Mouse (Mus musculus): ENCODE data around the gene Vmn2r-ps159. TPM values are rescaled to one million over a fixed set of nuclear protein-coding genes. Genes with fewer than 3 reads are reported as not detected.
"Not testable (repeated sequence)": the region's sequence is repeated elsewhere in the genome, so short reads cannot be mapped to it uniquely, and the experiment has no call there.

Vmn2r-ps159 gene
- polyA plus RNA-seq (2015; fragmentation: Nextera tagmentation; extraction: Ambion mirVana): not detected in 2 replicates

- not testable (repeated sequence) for H3K4me1 ChIP-seq; ATAC-seq; H3K9me3 ChIP-seq (replicated peaks); H3K27ac ChIP-seq; H3K4me2 ChIP-seq; H3K36me3 ChIP-seq (ENCODE audit: poor library complexity, severe bottlenecking); H3K9ac ChIP-seq; H3K4me3 ChIP-seq; H3K27me3 ChIP-seq
- WGBS: 72% methylated on average over 3 of the region's 3 CpGs
Observed at GRCm38 (mm10) chr4:156330803-156331202, at the start of gene Vmn2r-ps159. Gene Vmn2r-ps159, plus strand, starts transcription at chr4:156331103.

GRCm38 (mm10) chr4:156341601-156342504 is 10.9 kb downstream of the Vmn2r-ps159 start:
- 73% methylated on average over 4 of the region's 4 CpGs for WGBS
- peaks cover 33% of the 10 kb centered on the region for H3K9me3 ChIP-seq (replicated peaks)
- H3K4me1 ChIP-seq; ATAC-seq; H3K36me3 ChIP-seq (ENCODE audit: poor library complexity, severe bottlenecking); H3K4me2 ChIP-seq; H3K27ac ChIP-seq; H3K9ac ChIP-seq; H3K27me3 ChIP-seq; H3K4me3 ChIP-seq: not testable (repeated sequence)

- Histone ChIP-seq H3K27ac (no peak overlapping the region), H3K36me3 (ENCODE audit: poor library complexity, severe bottlenecking) (no peaks in the 10 kb centered on the region), H3K9ac (no peak overlapping the region), H3K27me3 (no peaks in the 10 kb centered on the region), H3K4me1 (no peaks in the 10 kb centered on the region), H3K9me3 (replicated peaks) (peaks cover 33% of the 10 kb centered on the region), H3K4me3 (no peak overlapping the region), H3K4me2 (no peak overlapping the region)
- 0 out of 2 replicates have a peak, but pooled peaks have one; percentile 41 for ATAC-seq
- 76% methylated on average over 2 of the region's 2 CpGs for WGBS
Observed at GRCm38 (mm10) chr4:156342569-156343325, 11.8 kb downstream of the Vmn2r-ps159 start.

- Histone ChIP-seq H3K4me3 (no peak overlapping the region), H3K4me2 (no peak overlapping the region), H3K4me1 (no peaks in the 10 kb centered on the region), H3K9me3 (replicated peaks) (peaks cover 33% of the 10 kb centered on the region), H3K27ac (no peak overlapping the region), H3K27me3 (no peaks in the 10 kb centered on the region), H3K36me3 (ENCODE audit: poor library complexity, severe bottlenecking) (no peaks in the 10 kb centered on the region), H3K9ac (no peak overlapping the region)
- WGBS: 79% methylated on average over 1 of the region's 1 CpGs
- no peak for ATAC-seq
Observed at GRCm38 (mm10) chr4:156343332-156343731, 12.4 kb downstream of the Vmn2r-ps159 start.

GRCm38 (mm10) chr4:156356756-156357437 is 26.0 kb downstream of the Vmn2r-ps159 start:
- not testable (repeated sequence) for ATAC-seq; H3K27me3 ChIP-seq; H3K27ac ChIP-seq; H3K36me3 ChIP-seq (ENCODE audit: poor library complexity, severe bottlenecking); H3K9ac ChIP-seq; H3K4me1 ChIP-seq; H3K4me2 ChIP-seq; H3K4me3 ChIP-seq
- H3K9me3 ChIP-seq (replicated peaks): peaks cover 16% of the 10 kb centered on the region
- 59% methylated on average over 3 of the region's 3 CpGs for WGBS

Other genes starting within 250 kb of the Vmn2r-ps159 start
- gene 9430015G10Rik, start 221.1 kb upstream of the Vmn2r-ps159 start, polyA plus RNA-seq (2015; fragmentation: Nextera tagmentation; extraction: Ambion mirVana): 46.2 and 50.3 TPM in 2 replicates
- 0.81 and 0.87 TPM in 2 replicates for gene Rnf223, start 200.6 kb upstream of the Vmn2r-ps159 start, polyA plus RNA-seq (2015; fragmentation: Nextera tagmentation; extraction: Ambion mirVana)
- 91.4 and 107 TPM in 2 replicates for gene Agrn, start 133.6 kb upstream of the Vmn2r-ps159 start, polyA plus RNA-seq (2015; fragmentation: Nextera tagmentation; extraction: Ambion mirVana)
- gene Isg15, start 130.3 kb upstream of the Vmn2r-ps159 start, polyA plus RNA-seq (2015; fragmentation: Nextera tagmentation; extraction: Ambion mirVana): 1.3 TPM in 2 replicates
- 6.2 and 7.6 TPM in 2 replicates for gene AW011738, start 127.8 kb upstream of the Vmn2r-ps159 start, polyA plus RNA-seq (2015; fragmentation: Nextera tagmentation; extraction: Ambion mirVana)
- 1.2 and 1.6 TPM in 2 replicates for gene Perm1, start 115.2 kb upstream of the Vmn2r-ps159 start, polyA plus RNA-seq (2015; fragmentation: Nextera tagmentation; extraction: Ambion mirVana)
- 22.4 and 26.2 TPM in 2 replicates for gene Plekhn1, start 96.2 kb upstream of the Vmn2r-ps159 start, polyA plus RNA-seq (2015; fragmentation: Nextera tagmentation; extraction: Ambion mirVana)
- 62.8 and 64.9 TPM in 2 replicates for gene Noc2l, start 95.1 kb upstream of the Vmn2r-ps159 start, polyA plus RNA-seq (2015; fragmentation: Nextera tagmentation; extraction: Ambion mirVana)
- gene Samd11, start 75.4 kb upstream of the Vmn2r-ps159 start, polyA plus RNA-seq (2015; fragmentation: Nextera tagmentation; extraction: Ambion mirVana): 0.85 and 1.5 TPM in 2 replicates

All from forebrain, embryonic 13.5 days (tissue).